Mouse (Mus musculus) MEL (cell line): Measurements from ENCODE around the gene Gm7694. TPM values are rescaled to one million over a fixed set of nuclear protein-coding genes. Genes with fewer than 3 reads are reported as not detected.

Source experiments
- DNase-seq: peaks from one replicate; pipeline ENCODE4 v3.0.0; 2011; ENCODE audit warnings: low read depth, low spot score
- H3K27ac ChIP-seq: 2 replicates; pipeline ENCODE4 v1.5.1; 2012; ENCODE audit warnings: low read depth, mild to moderate bottlenecking, control low read depth, low read length, moderate library complexity; ENCODE audit not compliant: control insufficient read depth
- H3K27me3 ChIP-seq, 2 experiments: fragments of 150-350 bp in 1 of 2; sonication (generic) in 1 of 2; 2 replicates each; pipeline ENCODE4 v1.6.1; 2012; ENCODE audit warnings: low read length in 2 of 2, mild to moderate bottlenecking in 2 of 2, improper control_type of control experiment in 1 of 2, moderate library complexity in 1 of 2; ENCODE audit not compliant: insufficient read depth in 2 of 2, control insufficient read depth in 1 of 2
- H3K36me3 ChIP-seq, 2 experiments: 2 replicates each; pipeline ENCODE4 v1.6.1; 2012 to 2014; ENCODE audit warnings: low read length in 2 of 2, improper control_type of control experiment in 1 of 2, inconsistent platforms in 1 of 2, mild to moderate bottlenecking in 1 of 2; ENCODE audit not compliant: insufficient read depth in 2 of 2, control insufficient read depth in 1 of 2
- H3K4me1 ChIP-seq, 2 experiments: fragments of 150-350 bp in 1 of 2; sonication (generic) in 1 of 2; 2 replicates each; pipeline ENCODE4 v1.6.1; 2012; ENCODE audit warnings: low read length in 2 of 2, improper control_type of control experiment in 1 of 2, mild to moderate bottlenecking in 1 of 2; ENCODE audit not compliant: insufficient read depth in 2 of 2, control insufficient read depth in 1 of 2
- H3K4me3 ChIP-seq, 2 experiments: fragments of 150-350 bp in 1 of 2; sonication (generic) in 1 of 2; 2 replicates each; pipeline ENCODE4 v1.5.1; 2012; ENCODE audit warnings: low read depth in 2 of 2, low read length in 2 of 2, mild to moderate bottlenecking in 2 of 2, moderate library complexity in 2 of 2, control low read depth in 1 of 2, improper control_type of control experiment in 1 of 2; ENCODE audit not compliant: control insufficient read depth in 1 of 2, insufficient read depth in 1 of 2
- H3K79me2 ChIP-seq: 2 replicates; pipeline ENCODE4 v1.6.1; 2012; ENCODE audit warnings: mild to moderate bottlenecking, low read length, moderate library complexity; ENCODE audit not compliant: control insufficient read depth, poor library complexity, insufficient read depth
- H3K9ac ChIP-seq: 2 replicates; pipeline ENCODE4 v1.6.1; 2012; ENCODE audit warnings: low read depth, mild to moderate bottlenecking, control low read depth, low read length, moderate library complexity; ENCODE audit not compliant: control insufficient read depth, poor library complexity, severe bottlenecking
- H3K9me3 ChIP-seq: fragments of 150-350 bp; sonication (generic); replicated peaks from 2 replicates; pipeline ENCODE4 v1.6.1; 2012; ENCODE audit warnings: mild to moderate bottlenecking, low read length, improper control_type of control experiment, moderate library complexity; ENCODE audit not compliant: insufficient read depth
- BHLHE40 ChIP-seq: IDR thresholded peaks from 2 replicates; pipeline ENCODE4 v1.6.1; 2012; ENCODE audit warnings: low read depth, mild to moderate bottlenecking, inconsistent platforms, low read length, improper control_type of control experiment, borderline replicate concordance
- CHD2 ChIP-seq: IDR thresholded peaks from 2 replicates; pipeline ENCODE4 v1.6.1; 2011; ENCODE audit warnings: low read length, improper control_type of control experiment
- E2F4 ChIP-seq: IDR thresholded peaks from 2 replicates; pipeline ENCODE4 v1.6.1; 2011; ENCODE audit warnings: low read depth, low read length, improper control_type of control experiment, borderline replicate concordance
- ELF1 ChIP-seq: IDR thresholded peaks from 2 replicates; pipeline ENCODE4 v1.6.1; 2014; ENCODE audit warnings: low read depth, mild to moderate bottlenecking, inconsistent platforms, low read length, improper control_type of control experiment, moderate library complexity
- ETS1 ChIP-seq: IDR thresholded peaks from 2 replicates; pipeline ENCODE4 v1.6.1; 2012; ENCODE audit warnings: low read depth, mild to moderate bottlenecking, inconsistent platforms, low read length, improper control_type of control experiment, moderate library complexity
- GABPA ChIP-seq: IDR thresholded peaks from 2 replicates; pipeline ENCODE4 v1.6.1; 2012; ENCODE audit warnings: low read depth, mild to moderate bottlenecking, inconsistent platforms, low read length, improper control_type of control experiment, moderate library complexity
- GATA1 ChIP-seq: IDR thresholded peaks from 2 replicates; pipeline ENCODE4 v1.6.1; 2011; ENCODE audit warnings: low read depth, low read length, improper control_type of control experiment
- HCFC1 ChIP-seq: IDR thresholded peaks from 2 replicates; pipeline ENCODE4 v1.6.1; 2012; ENCODE audit warnings: low read depth, mild to moderate bottlenecking, inconsistent platforms, low read length, improper control_type of control experiment, moderate library complexity
- KAT2A ChIP-seq: conservative IDR thresholded peaks from 2 replicates; pipeline ENCODE4 v1.6.1; 2012; ENCODE audit warnings: low read depth, low read length, improper control_type of control experiment, inconsistent platforms
- MAX ChIP-seq: IDR thresholded peaks from 2 replicates; pipeline ENCODE4 v1.6.1; 2011; ENCODE audit warnings: low read length, improper control_type of control experiment
- MAZ ChIP-seq: IDR thresholded peaks from 2 replicates; pipeline ENCODE4 v1.6.1; 2012; ENCODE audit warnings: low read depth, mild to moderate bottlenecking, inconsistent platforms, low read length, improper control_type of control experiment
- MEF2A ChIP-seq: IDR thresholded peaks from 2 replicates; pipeline ENCODE4 v1.6.1; 2014; ENCODE audit warnings: low read depth, mild to moderate bottlenecking, inconsistent platforms, low read length, improper control_type of control experiment; ENCODE audit not compliant: poor library complexity, insufficient replicate concordance, severe bottlenecking; ENCODE audit errors: extremely low read depth
- MYB ChIP-seq: IDR thresholded peaks from 2 replicates; pipeline ENCODE4 v1.6.1; 2011; ENCODE audit warnings: mild to moderate bottlenecking, low read depth, low read length, improper control_type of control experiment
- MYC ChIP-seq: IDR thresholded peaks from 2 replicates; pipeline ENCODE4 v1.6.1; 2011; ENCODE audit warnings: low read depth, mild to moderate bottlenecking, low read length, improper control_type of control experiment, moderate library complexity
- NELFE ChIP-seq: IDR thresholded peaks from 2 replicates; pipeline ENCODE4 v1.6.1; 2011; ENCODE audit warnings: low read depth, low read length, improper control_type of control experiment
- NRF1 ChIP-seq: IDR thresholded peaks from 2 replicates; pipeline ENCODE4 v1.6.1; 2014; ENCODE audit warnings: low read depth, mild to moderate bottlenecking, inconsistent platforms, low read length, improper control_type of control experiment, moderate library complexity; ENCODE audit not compliant: poor library complexity, insufficient read depth, severe bottlenecking
- POLR2A ChIP-seq, 2 experiments: IDR thresholded peaks; 2 replicates each; pipeline ENCODE4 v1.6.1; 2011 to 2012; ENCODE audit warnings: low read length in 2 of 2, mild to moderate bottlenecking in 2 of 2, control low read depth in 1 of 2, improper control_type of control experiment in 1 of 2, low read depth in 1 of 2, moderate library complexity in 1 of 2; ENCODE audit not compliant: control insufficient read depth in 1 of 2, insufficient read depth in 1 of 2, poor library complexity in 1 of 2
- RAD21 ChIP-seq: IDR thresholded peaks from 2 replicates; pipeline ENCODE4 v1.6.1; 2011; ENCODE audit warnings: mild to moderate bottlenecking, low read depth, low read length, improper control_type of control experiment
- SIN3A ChIP-seq: IDR thresholded peaks from 2 replicates; pipeline ENCODE4 v1.6.1; 2012; ENCODE audit warnings: low read length, improper control_type of control experiment, inconsistent platforms
- SMC3 ChIP-seq: IDR thresholded peaks from 2 replicates; pipeline ENCODE4 v1.6.1; 2011; ENCODE audit warnings: low read depth, low read length, improper control_type of control experiment
- TBP ChIP-seq: IDR thresholded peaks from 2 replicates; pipeline ENCODE4 v1.8.0; 2011; ENCODE audit warnings: low read depth, low read length, improper control_type of control experiment
- UBTF ChIP-seq: IDR thresholded peaks from 2 replicates; pipeline ENCODE4 v1.6.1; 2012; ENCODE audit warnings: low read depth, mild to moderate bottlenecking, inconsistent platforms, low read length, improper control_type of control experiment, moderate library complexity, borderline replicate concordance; ENCODE audit not compliant: insufficient read depth
- USF1 ChIP-seq: IDR thresholded peaks from 2 replicates; pipeline ENCODE4 v1.6.1; 2014; ENCODE audit warnings: low read depth, mild to moderate bottlenecking, inconsistent platforms, low read length, improper control_type of control experiment, moderate library complexity
- USF2 ChIP-seq, 2 experiments: IDR thresholded peaks; 2 replicates each; pipeline ENCODE4 v1.6.1; 2011 to 2012; ENCODE audit warnings: improper control_type of control experiment in 2 of 2, low read length in 2 of 2, borderline replicate concordance in 1 of 2, inconsistent platforms in 1 of 2, low read depth in 1 of 2, mild to moderate bottlenecking in 1 of 2; ENCODE audit not compliant: insufficient read depth in 1 of 2
- ZKSCAN1 ChIP-seq: IDR thresholded peaks from 2 replicates; pipeline ENCODE4 v1.6.1; 2012; ENCODE audit warnings: low read depth, mild to moderate bottlenecking, inconsistent platforms, low read length, improper control_type of control experiment, moderate library complexity
- ZMIZ1 ChIP-seq: IDR thresholded peaks from 2 replicates; pipeline ENCODE4 v1.6.1; 2012; ENCODE audit warnings: low read depth, mild to moderate bottlenecking, inconsistent platforms, low read length, improper control_type of control experiment, moderate library complexity
- polyA plus RNA-seq, 2 experiments: library from polyadenylated mRNA; stranded (reverse) in 1 of 2; unstranded in 1 of 2; fragments of >175 nt in 1 of 2; fragments of >200 nt in 1 of 2; gene quantifications; 2 replicates each; pipeline versions ENCODE4 v1.2.1 to v1.2.4; 2012; ENCODE audit warnings: low replicate concordance in 2 of 2, low read depth in 1 of 2; ENCODE audit not compliant: insufficient read length in 2 of 2, insufficient read depth in 1 of 2, missing spikeins in 1 of 2
- total RNA-seq: library from RNA; depleted of rRNA; stranded (reverse); fragments of 300-350 nt; gene quantifications from 2 replicates; pipeline ENCODE4 v1.2.3, GENCODE M21; 2012

The Gm7694 gene
- total and polyA plus RNA-seq, 3 experiments: 0.19 to 1.1 TPM; not detected in 1

- Histone ChIP-seq H3K9me3 (no peaks in the 10 kb centered on the region), H3K4me1 (no peaks in the 10 kb centered on the region), H3K27ac (no peak within 1 kb of the TSS), H3K79me2 (no peaks in the 10 kb centered on the region), H3K9ac (no peak within 1 kb of the TSS), H3K4me3 (no peak within 1 kb of the TSS), H3K27me3 (no peaks in the 10 kb centered on the region), H3K36me3 (no peaks in the 10 kb centered on the region)
- DNase-seq: no peak
- no peak for TF ChIP-seq GATA1
- TF ChIP-seq E2F4: no peak
- TF ChIP-seq ELF1: no peak
- TF ChIP-seq USF1: no peak
- TF ChIP-seq SMC3: no peak
- TF ChIP-seq MAZ: no peak
- no peak for TF ChIP-seq MYC
- TF ChIP-seq CHD2: no peak
- no peak for TF ChIP-seq POLR2A (IDR thresholded peaks at IDR 0.05; ENCODE audit: control insufficient read depth in 1 of 2, insufficient read depth in 1 of 2, low read depth in 1 of 2, low read length in 2 of 2, poor library complexity in 1 of 2)
- no peak for TF ChIP-seq RAD21
- no peak for TF ChIP-seq NRF1
- TF ChIP-seq USF2 (IDR thresholded peaks at IDR 0.05; ENCODE audit: borderline replicate concordance in 1 of 2, insufficient read depth in 1 of 2, low read depth in 1 of 2, low read length in 2 of 2): no peak
- no peak for TF ChIP-seq MEF2A
- TF ChIP-seq ZKSCAN1: no peak
- no peak for TF ChIP-seq SIN3A
- TF ChIP-seq TBP: no peak
- TF ChIP-seq HCFC1: no peak
- TF ChIP-seq ZMIZ1: no peak
- no peak for TF ChIP-seq UBTF
These were observed 2.4 kb upstream of the Gm7694 start, which contains the start of gene Spata46 for GRCm38 (mm10) chr1:170308503-170308902. Gene Spata46, plus strand, starts transcription at chr1:170308803.

DNA sequence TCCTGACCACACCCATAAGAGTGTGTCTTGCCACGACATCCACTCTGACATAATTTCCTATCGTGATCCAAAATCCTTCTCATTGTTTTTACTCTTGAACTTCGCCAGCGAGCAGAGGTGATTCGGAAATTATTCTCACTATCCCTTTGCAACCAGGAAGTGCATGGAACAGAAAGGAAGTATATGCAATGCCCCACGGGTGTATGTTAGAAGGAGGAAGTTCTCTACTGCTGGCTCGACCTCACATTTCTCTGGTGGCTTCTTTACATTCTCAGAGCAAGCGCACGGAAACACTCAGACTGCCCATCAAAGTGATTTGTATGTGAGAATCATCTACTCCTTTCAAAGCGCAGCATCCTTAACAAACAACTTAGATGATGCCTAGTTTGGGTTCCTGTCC lies 1.1 kb downstream of the Gm7694 start:
- Histone ChIP-seq H3K9me3 (no peaks in the 10 kb centered on the region), H3K27me3 (no peaks in the 10 kb centered on the region), H3K79me2 (no peaks in the 10 kb centered on the region), H3K4me1 (no peaks in the 10 kb centered on the region), H3K36me3 (no peaks in the 10 kb centered on the region), H3K27ac (no peak overlapping the region), H3K9ac (no peak overlapping the region), H3K4me3 (no peak overlapping the region)
- TF ChIP-seq MYB (no peak), ETS1 (no peak), GATA1 (no peak), NELFE (no peak), E2F4 (no peak), KAT2A (no peak), USF1 (no peak), UBTF (no peak), GABPA (no peak), MAX (no peak), BHLHE40 (no peak), SIN3A (no peak)
- DNase-seq: no peak
